Mouse (Mus musculus): ENCODE data around the gene Anln.

Gene Anln

DNA sequence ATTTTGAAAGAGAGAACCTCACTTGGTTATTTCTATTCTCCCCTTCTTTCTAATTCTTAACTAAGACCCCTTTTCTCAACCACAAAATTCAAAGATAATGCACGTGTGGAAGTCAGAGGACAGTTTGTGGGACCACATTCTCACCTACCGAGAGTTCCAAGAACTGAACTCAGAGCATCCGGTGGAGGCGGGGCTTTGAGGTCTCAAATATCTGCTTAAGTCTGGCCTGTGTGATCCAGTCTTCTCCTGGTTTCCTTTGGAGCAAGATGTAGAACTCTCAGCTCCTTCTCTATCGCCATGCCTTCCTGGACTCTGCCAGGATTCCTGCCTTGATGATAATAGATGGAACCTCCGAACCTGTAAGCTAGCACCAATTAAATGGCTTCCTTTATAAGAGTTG is 13.0 kb upstream of the Anln start:
- no peak for DNase-seq (ENCODE audit: low spot score in 2 of 2)

DNA sequence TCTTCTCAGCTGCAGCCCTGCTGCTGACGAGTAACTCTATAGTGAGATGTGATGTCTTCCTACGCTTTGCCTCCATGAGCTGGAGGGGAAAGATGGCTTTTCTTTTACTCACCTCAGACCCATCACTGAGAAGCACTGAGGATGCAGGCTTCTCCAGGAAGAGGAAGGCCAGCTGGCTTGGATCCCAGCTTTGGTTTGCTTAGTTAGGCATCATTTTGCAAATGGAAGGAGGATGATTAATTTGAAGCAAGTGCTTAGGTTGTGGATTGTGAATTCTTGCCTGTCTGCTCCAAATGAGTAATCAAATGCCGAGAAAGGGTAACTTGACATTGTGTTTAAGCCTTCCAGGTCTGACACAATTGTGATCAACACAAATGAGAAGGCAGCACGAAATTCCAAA is 10.0 kb upstream of the Anln start:
- DNase-seq (ENCODE audit: low spot score in 2 of 2), result no peak

DNA sequence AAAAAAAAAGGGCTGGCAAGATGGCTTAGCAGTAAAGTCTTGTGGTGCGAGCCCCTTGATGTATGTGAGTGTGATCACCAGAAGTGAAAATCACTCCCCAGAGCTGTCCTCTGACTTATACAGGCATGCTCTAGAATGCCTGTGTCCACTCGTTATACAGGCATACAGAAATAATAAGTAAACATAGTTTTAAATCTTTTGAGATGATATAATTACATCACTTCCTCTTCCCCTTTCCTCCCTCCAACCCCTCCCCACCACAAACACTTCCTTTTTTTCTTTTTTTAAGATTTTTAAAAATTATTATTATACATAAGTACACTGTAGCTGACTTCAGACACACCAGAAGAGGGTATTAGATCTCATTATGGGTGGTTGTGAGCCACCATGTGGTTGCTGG is 5.7 kb upstream of the Anln start:
- DNase-seq (ENCODE audit: low spot score in 2 of 2), result no peak

DNA sequence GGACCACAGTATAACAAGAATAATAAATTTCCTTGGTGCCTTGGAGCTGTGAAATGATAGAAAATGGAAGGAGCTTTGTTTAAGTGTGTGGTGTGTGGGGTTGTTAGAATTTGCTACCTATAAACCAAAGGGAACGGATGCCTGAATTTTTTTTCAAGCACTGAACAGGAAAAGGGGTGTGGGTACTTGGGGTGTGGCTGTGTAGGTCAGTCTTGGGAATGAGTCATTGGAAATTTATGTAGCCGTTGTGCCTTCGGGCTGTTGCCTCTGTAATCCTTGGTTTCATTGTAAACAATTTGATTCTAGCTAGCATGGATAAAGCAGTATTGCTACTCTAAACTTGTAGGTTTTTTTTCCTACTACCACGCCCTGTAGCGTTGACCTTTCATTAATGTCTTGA is 1.4 kb upstream of the Anln start:
- DNase-seq (ENCODE audit: low spot score in 2 of 2), result no peak

DNA sequence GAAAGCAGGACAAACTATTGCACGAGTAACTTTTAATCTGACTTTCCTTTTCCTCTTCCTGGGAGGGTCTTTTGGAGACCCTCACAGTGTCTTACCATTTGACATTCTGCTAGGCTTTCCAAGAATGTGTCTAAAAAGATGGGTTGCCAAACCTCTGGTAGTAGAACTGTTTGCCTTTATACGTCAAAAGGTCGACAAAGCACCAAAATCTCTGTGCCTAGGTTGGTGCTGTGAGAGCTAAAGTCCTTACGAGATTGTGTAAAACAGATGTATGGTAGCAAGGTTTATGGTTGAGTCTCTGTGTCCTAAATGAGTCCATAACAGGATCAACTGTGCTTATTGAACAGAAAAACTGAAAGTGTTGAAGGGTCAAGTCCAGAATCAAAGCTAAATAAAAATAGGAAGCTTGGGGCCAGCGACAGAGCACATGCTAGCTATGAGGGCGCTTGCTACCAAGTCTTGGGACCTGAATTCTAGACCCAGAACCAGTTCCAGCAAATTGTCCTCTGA is 803 bp upstream of the Anln start:
- no peak for DNase-seq (ENCODE audit: low spot score in 2 of 2)

DNA sequence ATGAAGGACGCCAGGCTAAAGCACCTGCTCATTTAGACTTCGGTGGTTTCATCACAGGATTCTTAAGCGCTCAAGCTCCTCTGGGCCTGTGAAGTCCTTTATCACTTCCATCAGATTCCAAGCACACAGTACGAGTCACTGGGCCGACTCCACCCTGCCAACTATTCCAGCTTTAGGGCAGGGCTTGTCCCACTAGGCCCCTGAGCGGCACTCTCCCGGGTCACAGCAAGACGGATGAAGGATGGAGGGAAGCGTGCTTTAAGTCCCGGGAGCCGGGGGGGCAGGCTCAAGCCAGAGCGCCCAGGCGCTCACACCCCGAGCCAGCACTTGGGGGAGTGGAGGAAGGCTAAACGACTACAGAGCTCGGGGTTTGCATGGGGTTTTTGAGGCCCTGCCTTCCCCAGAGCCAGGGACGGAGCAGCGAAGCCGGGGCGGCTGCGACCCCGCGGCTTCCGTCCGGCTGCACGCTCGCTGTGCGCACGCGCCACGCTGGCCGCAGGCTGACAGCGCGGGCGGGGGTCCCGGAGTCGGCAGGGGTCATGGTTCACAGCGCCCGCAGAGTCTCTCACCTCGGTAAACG is 497 bp downstream of the Anln start:
- DNase-seq (ENCODE audit: low spot score in 2 of 2), result peak; percentile 69 to 86

DNA sequence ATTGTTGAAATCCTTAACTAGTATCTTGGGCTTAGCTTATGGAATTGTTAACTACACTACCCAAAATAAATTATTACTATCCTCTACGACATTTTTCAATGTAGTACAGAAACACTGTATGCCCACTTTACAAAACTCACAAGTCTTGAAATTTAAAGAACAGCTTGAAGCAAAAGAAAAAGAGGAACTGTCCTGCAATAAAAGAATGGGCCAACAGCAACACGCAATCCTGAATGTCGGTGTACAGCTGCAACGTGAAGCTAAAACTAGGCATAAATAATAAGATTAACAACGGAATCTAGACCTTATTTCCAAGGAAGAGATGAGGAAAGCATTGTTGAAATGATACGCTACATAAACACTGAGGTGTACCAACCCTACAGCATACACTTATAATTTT is 1.1 kb downstream of the Anln start:
- no peak for DNase-seq (ENCODE audit: low spot score in 2 of 2)

DNA sequence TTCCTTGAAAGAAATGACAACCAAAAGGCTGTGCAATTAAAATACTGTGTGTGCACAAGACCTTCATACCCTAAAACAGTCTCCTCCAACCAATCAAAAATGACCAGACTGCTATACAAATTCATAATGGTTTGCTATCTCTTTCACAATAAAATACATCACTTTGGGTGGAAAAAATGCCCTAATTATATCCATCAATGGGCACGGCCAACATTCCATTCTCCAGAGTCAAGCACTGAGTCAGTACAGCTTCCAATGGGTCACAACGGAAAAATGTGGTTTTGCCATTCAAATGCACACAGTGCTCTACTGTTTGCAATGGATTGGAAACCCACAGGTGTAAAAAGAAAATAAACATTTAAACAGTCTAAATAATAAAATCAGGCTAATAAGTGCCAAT is 3.1 kb downstream of the Anln start:
- DNase-seq (ENCODE audit: low spot score in 2 of 2), result no peak

DNA sequence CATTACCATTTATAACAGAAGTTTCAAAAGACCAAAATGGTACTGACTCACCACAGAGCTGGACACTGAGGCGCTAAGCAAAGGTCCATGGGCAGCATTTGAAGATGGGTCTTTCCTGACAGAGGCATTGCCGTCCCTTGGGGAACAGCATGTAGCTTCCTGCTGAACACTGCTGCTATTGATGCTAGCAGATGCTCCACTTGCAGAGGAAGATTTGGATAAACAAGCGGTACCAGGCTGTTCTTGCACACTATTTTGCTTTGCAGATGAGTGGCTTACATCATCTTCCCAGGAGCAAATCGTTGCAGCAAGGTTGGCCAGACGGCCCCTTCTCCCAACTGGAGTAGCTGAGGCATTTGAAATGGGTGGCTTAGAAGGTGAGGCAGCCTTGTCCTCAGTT is 12.9 kb downstream of the Anln start:
- no peak for DNase-seq (ENCODE audit: low spot score in 2 of 2)

DNA sequence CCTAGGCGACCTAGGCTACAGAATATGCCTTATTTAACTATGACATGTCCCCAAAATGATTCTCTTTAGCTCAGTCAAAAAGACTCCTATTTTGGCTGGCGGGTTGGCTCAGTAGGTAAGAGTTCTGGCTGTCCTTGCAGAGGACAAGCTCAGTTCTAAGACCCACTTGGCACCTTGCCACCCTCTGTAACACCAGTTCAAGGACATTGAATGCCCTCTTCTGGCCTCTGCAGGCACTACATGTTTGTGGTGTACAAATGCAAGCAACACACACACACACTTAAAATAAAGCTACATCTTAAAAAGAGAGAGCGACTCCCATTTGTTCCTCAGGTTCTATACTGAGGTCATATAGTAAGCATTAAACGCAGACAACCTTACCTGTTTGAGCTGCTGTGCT is 16.2 kb downstream of the Anln start:
- DNase-seq (ENCODE audit: low spot score in 2 of 2), result no peak

DNA sequence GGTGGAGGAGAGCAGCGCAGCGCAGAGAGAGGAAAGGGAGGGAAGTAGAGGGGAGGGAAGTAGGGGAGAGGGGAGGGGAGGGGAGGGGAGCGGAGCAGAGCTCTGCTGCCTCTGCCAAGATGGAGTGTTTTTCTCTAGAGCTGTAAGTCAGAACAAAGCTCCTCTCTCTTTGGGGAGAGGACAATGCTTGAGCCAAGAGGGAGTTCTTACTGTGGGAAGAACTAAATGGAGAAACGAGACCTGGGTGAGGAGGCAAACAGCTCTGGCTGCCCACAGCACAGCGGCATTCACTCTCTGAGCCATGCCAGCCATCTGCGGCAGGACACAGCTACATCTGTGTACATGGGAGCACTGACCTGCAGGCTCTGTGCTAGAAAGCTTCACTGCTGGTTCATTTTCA is 21.0 kb downstream of the Anln start:
- DNase-seq (ENCODE audit: low spot score in 2 of 2), result no peak

DNA sequence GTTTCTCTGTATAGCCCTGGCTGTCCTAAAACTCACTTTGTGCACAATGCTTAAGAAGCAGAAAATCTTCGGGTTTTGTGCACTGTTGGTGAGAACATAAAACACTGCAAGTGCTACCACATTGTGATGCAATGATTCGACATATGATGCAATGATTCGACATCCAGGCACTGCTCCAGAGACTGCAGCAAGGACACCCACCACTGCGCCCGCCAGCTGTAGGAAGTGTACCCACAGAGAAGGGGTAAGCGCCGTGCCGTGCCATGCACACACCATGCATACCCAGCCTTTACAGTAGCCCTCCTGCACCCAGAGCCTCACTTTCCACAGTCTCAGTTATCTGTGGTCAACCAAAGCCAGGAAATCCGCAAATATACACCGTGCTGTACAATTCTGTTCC is 22.4 kb downstream of the Anln start:
- DNase-seq (ENCODE audit: low spot score in 2 of 2), result no peak

DNA sequence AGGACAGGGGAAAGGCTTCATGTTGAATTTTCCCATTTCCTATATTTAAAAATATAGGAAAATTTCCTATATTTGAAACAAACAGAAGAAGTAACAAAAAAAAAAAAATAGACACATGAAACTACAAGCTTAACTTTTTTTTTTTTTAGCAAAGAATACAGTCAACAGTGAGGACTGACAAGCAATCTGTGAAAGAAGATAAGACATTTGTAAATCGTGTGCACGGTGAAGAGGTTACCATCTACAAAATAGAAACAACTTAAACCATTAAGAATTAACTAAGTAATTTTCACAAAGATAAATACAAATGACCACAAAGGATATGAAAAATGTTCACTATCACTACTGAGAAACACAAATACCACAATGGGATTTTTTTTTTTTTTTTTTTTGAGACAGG is 22.8 kb downstream of the Anln start:
- DNase-seq (ENCODE audit: low spot score in 2 of 2), result no peak

DNA sequence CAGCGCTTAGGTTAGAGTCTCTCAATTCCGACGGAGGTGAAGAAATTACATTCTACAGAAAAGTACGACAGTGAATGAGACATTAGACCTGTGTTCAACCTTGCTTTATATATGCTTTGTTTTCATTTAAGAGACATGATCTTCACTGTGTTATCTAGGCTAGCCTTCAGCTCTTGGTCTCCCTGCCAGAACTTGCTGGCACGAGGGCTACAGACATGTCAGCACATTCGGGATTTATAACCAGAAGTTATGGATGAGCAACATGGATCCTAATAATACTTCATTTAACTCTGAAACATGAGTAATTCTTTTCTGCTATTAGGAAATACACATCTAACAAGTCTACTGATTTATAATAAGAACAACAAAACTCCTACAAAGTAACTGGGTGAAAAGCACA is 28.1 kb downstream of the Anln start:
- no peak for DNase-seq (ENCODE audit: low spot score in 2 of 2)

DNA sequence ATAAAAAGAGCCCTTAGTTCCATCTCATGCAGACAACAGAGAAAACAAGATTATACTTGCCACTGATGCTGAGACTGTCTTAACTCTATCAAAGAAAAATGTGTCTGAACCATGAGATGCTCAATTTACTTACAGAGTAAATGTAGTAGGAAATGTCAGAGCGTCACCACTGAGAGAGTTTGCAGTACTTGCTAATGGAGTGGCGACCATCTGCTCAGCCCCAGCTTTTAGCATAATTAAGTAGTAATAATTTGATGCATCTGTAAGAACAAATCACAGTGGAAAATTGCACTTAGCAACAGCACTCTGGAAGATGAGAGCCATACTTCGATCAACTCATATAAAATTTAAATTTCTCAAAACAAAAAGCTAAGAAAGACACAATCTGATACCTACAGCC is 33.1 kb downstream of the Anln start:
- no peak for DNase-seq (ENCODE audit: low spot score in 2 of 2)

DNA sequence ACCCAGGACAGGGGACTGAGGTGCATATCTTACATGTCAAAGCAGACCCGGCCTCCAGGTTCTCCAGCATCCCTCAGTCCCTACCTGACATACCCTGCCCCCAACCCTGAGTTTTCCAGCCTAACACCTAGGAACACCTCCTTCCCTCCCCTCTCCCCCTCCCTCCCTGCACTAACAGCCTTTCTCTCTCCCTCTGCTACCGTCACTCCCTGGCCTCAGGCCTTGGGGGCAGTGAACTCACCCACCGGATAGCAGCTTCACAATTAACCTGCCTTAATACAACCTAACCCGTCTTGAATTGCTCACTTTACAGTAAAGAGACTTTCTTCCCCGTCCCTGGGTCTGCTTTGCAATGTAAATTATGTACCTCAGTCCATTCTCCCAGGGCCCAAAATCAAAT is 35.1 kb downstream of the Anln start:
- no peak for DNase-seq (ENCODE audit: low spot score in 2 of 2)

DNA sequence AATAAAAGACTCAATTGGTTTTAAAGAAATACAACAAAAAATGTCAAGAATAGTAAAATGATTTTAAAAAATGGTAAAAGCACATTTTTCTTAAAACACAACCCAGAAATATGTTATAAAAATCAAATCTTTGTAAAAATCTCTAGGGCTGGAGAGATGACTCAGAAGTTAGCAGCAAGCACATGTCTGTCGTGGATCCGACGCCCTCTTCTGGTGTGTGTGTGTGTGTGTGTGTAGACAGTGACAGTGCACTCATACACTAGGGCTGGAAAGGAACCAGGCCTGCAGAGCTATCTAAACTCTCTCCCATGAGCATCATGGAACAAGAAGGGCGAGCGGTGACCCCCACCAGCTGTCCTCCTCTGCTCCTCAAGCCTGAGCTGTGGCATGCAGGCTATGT is 35.5 kb downstream of the Anln start:
- DNase-seq (ENCODE audit: low spot score in 2 of 2), result no peak

DNA sequence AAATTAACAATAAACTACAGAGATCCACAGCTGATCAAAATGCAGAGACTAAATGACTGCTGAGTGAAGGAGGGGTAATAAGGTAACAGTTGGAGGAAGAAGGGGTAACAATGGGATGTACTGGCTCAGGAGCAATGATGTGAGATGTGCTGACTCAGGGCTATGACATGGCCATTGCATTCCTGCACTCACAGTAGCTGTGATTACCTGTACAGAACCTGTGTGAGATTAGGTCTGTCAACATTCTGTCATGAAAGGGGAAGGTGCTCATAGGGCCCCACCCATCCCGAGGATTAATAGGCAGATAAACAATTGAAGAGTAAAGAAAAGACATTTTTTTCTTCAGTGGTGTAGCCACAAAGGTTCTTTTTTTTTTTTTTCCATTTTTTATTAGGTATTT is 48.7 kb downstream of the Anln start:
- DNase-seq (ENCODE audit: low spot score in 2 of 2), result no peak

DNA sequence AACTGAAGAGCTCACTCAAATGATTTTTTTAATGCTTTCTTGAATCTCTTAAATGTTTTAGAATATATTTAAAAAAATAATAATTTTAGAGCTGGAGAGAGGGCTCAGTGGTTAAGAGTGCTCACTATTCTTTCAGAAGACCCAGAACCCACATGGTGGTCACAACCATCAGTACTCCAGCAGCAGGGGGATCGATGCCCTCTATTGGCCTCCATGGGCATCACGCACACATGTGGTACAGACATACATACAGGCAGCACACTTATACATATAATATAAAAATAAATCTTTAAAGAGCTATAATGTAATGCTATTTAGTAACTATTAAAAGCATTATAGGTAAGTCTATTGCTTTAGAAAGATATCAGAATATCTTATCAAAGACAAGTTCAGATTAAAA is 51.8 kb downstream of the Anln start:
- no peak for DNase-seq (ENCODE audit: low spot score in 2 of 2)

DNA sequence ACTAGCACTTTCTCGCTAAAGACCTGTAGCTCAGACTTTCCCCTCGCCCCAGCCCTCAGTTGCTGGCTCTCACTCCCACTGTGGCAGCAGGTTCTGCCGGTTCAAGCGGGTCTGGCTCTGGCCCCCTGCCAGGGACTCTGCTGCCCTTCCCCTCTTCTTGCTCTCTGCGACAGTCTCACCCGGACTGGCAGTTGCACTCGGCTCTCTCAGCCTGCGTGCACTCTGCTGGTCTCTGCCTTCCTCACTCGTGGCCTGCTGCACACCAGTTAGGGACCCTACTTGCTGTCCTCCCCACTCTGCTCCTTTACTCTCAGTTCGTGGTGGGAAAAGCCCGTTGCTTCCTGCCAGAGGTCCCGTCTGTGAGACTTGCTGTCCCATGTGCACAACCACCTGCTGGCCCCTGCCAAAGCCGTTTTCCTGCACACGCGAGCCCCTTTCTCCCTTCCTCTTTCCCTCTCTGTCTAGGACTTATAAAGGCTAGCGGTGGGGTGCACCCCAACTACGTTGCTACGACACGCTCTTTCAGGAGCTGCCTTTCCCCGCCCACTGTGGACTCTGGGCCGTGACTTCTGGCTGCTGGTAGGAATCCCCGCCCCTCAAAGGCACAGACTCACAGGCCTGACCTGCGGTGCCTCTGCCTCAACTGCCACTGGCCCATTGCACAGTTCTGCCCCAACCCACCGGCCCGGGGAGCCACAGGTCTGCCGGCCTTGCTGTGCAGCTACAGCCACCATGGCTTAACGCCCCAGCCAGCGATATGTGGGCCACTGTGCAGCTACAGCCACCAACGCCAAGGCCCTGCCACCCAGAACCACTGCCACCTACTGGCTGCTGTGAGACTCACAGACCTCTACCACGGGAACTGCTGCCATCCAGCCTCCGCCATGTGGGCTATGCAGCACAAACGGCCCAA is 61.3 kb downstream of the Anln start:
- peak; percentile 88 to 94 for DNase-seq (ENCODE audit: low spot score in 2 of 2)

DNA sequence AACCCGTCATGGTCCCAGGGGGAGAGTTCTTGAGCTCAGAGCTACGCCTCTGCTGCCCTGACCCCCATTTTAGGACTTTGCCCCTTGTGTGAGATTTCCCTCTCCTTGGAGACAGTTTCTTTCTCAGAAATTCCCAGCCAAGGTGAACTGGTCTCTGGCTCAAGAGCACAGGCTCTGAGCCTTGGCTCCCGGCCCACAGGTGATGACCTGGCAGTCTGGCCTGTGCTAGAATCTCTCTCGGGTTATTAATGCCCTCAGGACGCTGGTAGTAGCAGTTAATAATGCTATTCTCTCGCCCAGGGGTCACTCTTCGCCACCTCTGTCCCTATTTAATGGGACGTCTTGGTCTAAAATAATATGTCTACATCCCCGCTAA is 61.9 kb downstream of the Anln start:
- no peak for DNase-seq (ENCODE audit: low spot score in 2 of 2)

DNA sequence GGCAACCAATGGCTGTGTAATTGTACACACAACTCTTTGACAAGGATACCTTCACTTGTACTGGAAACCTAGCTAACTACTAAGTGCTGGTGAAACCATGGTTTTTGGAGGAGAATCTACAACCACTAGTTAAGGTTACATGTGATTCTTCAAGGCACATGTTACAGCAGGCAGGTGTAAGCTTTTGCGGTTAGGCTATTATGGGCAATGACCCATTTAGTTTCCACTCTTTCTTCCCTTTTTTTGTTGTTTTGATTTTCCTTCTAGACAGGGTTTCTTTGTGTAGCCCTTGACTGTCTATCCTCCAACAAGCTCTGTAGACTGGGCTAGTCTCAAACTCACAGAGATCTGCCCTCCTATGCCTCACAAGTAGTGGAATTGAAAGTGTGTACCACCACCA is 64.4 kb downstream of the Anln start:
- no peak for DNase-seq (ENCODE audit: low spot score in 2 of 2)

DNA sequence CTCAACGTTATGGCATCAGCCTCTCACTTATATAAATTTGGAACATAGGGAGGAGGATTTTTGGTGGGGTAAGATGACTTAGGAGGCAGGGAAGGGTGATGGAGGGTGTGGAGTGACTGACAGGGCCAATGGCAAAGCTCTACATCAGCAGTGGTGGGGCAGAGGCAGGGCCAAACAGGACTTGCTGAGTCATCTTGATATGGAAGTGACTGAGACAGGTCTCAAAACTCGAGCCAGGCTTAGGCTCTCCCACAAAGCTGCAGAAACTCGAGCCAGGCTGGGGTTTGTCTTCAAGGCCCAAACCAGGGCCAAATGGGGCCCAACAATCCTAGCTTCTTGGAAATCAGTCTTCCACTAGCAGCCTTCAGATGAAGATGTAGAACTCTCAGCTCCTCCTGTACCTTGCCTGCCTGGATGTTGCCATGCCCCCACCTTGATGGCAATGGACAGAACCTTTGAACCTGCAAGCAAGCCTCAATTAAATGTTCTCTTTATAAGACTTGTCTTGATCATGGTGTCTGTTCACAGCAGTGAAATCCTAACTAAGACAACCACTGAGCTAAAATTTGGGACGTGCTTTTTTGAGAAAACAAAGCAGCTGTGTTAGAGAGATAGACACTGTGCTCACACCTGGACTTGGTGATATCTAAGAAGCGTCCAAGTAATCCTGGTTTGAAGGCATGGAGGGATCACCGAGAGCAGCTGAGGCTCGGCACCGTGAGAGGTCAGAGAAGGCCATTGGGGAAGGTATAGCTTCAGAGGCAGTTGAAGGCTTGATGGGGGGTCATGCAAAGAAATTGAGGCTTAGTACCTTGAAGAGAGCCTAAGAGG is 66.4 kb downstream of the Anln start:
- DNase-seq (ENCODE audit: low spot score in 2 of 2), result peak in 1 of 2 experiments; percentile 23

All from spleen, postnatal 4 days (tissue).